Comparison of ENCODE assay signal across 11 mouse cellular contexts in genomic region chr1:39698456-39698855, GRCm38 (mm10). TPM values are rescaled to one million over a fixed set of nuclear protein-coding genes. Genes with fewer than 3 reads are reported as not detected.
DNase-seq lines count a peak whose midpoint lies in the region; ATAC-seq and TF ChIP-seq lines count a peak whose summit lies in the region.
"Had no signal": no experiment of that assay in that cellular context is flagged by ENCODE, and none has a peak within 500 bp of the region (broad histone marks: within the 10 kb centered on the region; RNA-seq: fewer than 3 reads in every experiment).

No protein-coding gene starts in this region.

- 38% methylated on average over 6 of the region's 6 CpGs for WGBS in lung, adult 2 months
- 17% methylated on average over 6 of the region's 6 CpGs for WGBS in embryonic facial prominence, embryonic 10.5 days

- H3K36me3 ChIP-seq in embryonic facial prominence, embryonic 10.5 days (replicated peaks) = no peaks in the 10 kb centered on the region
- H3K36me3 ChIP-seq: liver, embryonic 15.5 days had no signal

- TF ChIP-seq CTCF in lung, adult 2 months (IDR thresholded peaks at IDR 0.05; ENCODE audit: insufficient read depth, low read length) = no peak

- no peak for TF ChIP-seq POLR2A in lung, adult 2 months (IDR thresholded peaks at IDR 0.05; ENCODE audit: borderline replicate concordance, extremely low read depth, low read depth, low read length)

- peak overlapping the region; percentile 31; the same call in 1 of the 2 replicates for H3K27ac ChIP-seq in embryonic facial prominence, embryonic 10.5 days (replicated peaks)
- H3K27ac ChIP-seq: liver, embryonic 15.5 days had no signal

- no peaks in the 10 kb centered on the region for H3K4me1 ChIP-seq in lung, adult 2 months (ENCODE audit: control insufficient read depth, insufficient read depth, low read length)
- peaks cover 65% of the 10 kb centered on the region for H3K4me1 ChIP-seq in embryonic facial prominence, embryonic 10.5 days
- H3K4me1 ChIP-seq: liver, embryonic 15.5 days had no signal

- no peak for ATAC-seq in inflammation-experienced regulatory T-cells, adult 6 months

- DNase-seq in lung, adult 18-20 months = peak; percentile 41 to 71
- DNase-seq in lung, adult 2 months = no peak
- no peak for DNase-seq in embryonic facial prominence, embryonic 10.5 days (ENCODE audit: low spot score)
- peak; percentile 49 for DNase-seq in kidney, adult 9 months
- DNase-seq in lung, postnatal 36 days = peak; percentile 77
- no peak for DNase-seq in urinary bladder, postnatal 14 days (ENCODE audit: low spot score)
- DNase-seq: gastrocnemius, postnatal 25 days had no signal

- H3K9me3 ChIP-seq in embryonic facial prominence, embryonic 10.5 days = no peaks in the 10 kb centered on the region
- H3K9me3 ChIP-seq: liver, embryonic 15.5 days had no signal

- H3K27me3 ChIP-seq in embryonic facial prominence, embryonic 10.5 days (replicated peaks; ENCODE audit: low read depth, poor library complexity, severe bottlenecking) = peaks cover 12% of the 10 kb centered on the region; the same call in 1 of the 2 replicates
- H3K27me3 ChIP-seq: liver, embryonic 15.5 days had no signal

- no peak overlapping the region for H3K4me3 ChIP-seq in lung, adult 2 months (replicated peaks; ENCODE audit: extremely low read depth, low read depth, low read length)
- H3K4me3 ChIP-seq in embryonic facial prominence, embryonic 10.5 days = no peak overlapping the region
- H3K4me3 ChIP-seq: liver, embryonic 15.5 days; myocyte had no signal

RNA-seq across cellular contexts. Expression of gene Rfx8, which starts 22.3 kb away (rescaled TPM):
- 0.14 and 0.24 TPM in 2 replicates for polyA plus RNA-seq in lung, adult 2 months (2012; rRNA removed)
- polyA plus RNA-seq in embryonic facial prominence, embryonic 10.5 days (2016; fragmentation: Nextera tagmentation; extraction: Ambion mirVana) = 0.43 and 0.56 TPM in 2 replicates
- polyA plus RNA-seq in inflammation-experienced regulatory T-cells, adult 6 months (2017; shearing (Covaris generic)) = not detected
- polyA plus RNA-seq: large intestine, adult 2 months had no signal

RNA-seq across cellular contexts. Expression of gene Creg2, which starts 47.2 kb away (rescaled TPM):
- 0.07 and 0.14 TPM in 2 replicates for polyA plus RNA-seq in lung, adult 2 months (2012; rRNA removed)
- polyA plus RNA-seq in embryonic facial prominence, embryonic 10.5 days (2016; fragmentation: Nextera tagmentation; extraction: Ambion mirVana) = 0.06 and 0.14 TPM in 2 replicates
- under 1 TPM in 1 of 3 experiments, not detected in 2; 0.09 TPM for polyA plus RNA-seq in inflammation-experienced regulatory T-cells, adult 6 months (2017; shearing (Covaris generic))
- polyA plus RNA-seq: liver, embryonic 15.5 days; myocyte had no signal

Comparison
In these comparisons a context has a peak if more than half of its experiments do, and no peak if none do; other contexts are left out.
1. DNase-seq: peak in lung, adult 18-20 months (2 of 2), kidney, adult 9 months (single experiment) and lung, postnatal 36 days (single experiment); none in lung, adult 2 months (single experiment), embryonic facial prominence, embryonic 10.5 days (single experiment) and urinary bladder, postnatal 14 days (single experiment).